Mouse (Mus musculus) heart, postnatal 0 days (tissue): ENCODE data around the gene Pdk3.

ENCODE experiments used
- CTCF ChIP-seq: IDR thresholded peaks from 2 replicates; pipeline ENCODE4 v1.5.1; 2016; ENCODE audit warnings: antibody characterized with exemption, control low read depth, low read depth
- EP300 ChIP-seq: IDR thresholded peaks from 2 replicates; pipeline ENCODE4 v1.6.1; 2016; ENCODE audit warnings: antibody characterized with exemption, low read depth

DNA sequence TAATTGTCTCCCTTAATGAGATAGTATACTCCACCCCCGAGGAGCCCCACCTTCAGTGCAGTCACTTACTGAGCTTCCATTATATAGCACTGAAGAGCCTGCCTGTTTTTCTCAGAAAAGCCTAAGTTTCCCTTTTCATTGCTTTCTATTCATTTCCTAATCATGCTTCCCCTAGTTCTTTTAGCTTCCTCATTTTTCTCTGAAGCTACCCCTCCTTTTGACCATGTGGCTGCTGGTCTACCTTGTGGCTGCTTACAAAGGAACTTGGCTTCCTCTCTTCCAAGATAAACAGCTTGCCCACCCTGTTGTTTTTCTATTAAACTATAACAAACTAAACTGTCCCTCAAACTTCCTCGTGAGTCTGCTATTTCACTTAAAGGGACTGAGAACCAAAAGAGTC lies 31.4 kb upstream of the Pdk3 start:
- TF ChIP-seq CTCF: no peak
- no peak for TF ChIP-seq EP300
